Mouse (Mus musculus) forebrain, postnatal 0 days (tissue): ENCODE results near the gene Hist1h3a. TPM values are rescaled to one million over a fixed set of nuclear protein-coding genes. Genes with fewer than 3 reads are reported as not detected.

Experiments
- ATAC-seq: fragments of 200-750 bp; cut with Nextera tagmentation; 2 replicates; pipeline ENCODE4 v1.8.0; 2017; ENCODE audit warnings: mild to moderate bottlenecking, moderate library complexity
- DNase-seq: peaks from one replicate; pipeline ENCODE4 v3.0.0-alpha.2; 2015
- H3K27ac ChIP-seq: fragments of 300-500 bp; sonication (generic); 2 replicates; pipeline ENCODE4 v1.5.1; 2014; ENCODE audit warnings: low read depth, mild to moderate bottlenecking, antibody characterized with exemption, low read length, moderate library complexity, mixed read lengths
- H3K27me3 ChIP-seq: fragments of 300-500 bp; sonication (generic); 2 replicates; pipeline ENCODE4 v1.6.1; 2014; ENCODE audit warnings: mild to moderate bottlenecking, low read length, mixed read lengths; ENCODE audit not compliant: insufficient read depth
- H3K36me3 ChIP-seq: fragments of 300-500 bp; sonication (generic); 2 replicates; pipeline ENCODE4 v1.6.1; 2014; ENCODE audit warnings: mild to moderate bottlenecking, moderate library complexity; ENCODE audit not compliant: insufficient read depth
- H3K4me1 ChIP-seq: fragments of 300-500 bp; sonication (generic); 2 replicates; pipeline ENCODE4 v1.6.1; 2014; ENCODE audit warnings: antibody characterized with exemption; ENCODE audit not compliant: insufficient read depth
- H3K4me2 ChIP-seq: fragments of 300-500 bp; sonication (generic); 2 replicates; pipeline ENCODE4 v1.6.1; 2014; ENCODE audit warnings: low read depth, mild to moderate bottlenecking, moderate library complexity
- H3K4me3 ChIP-seq: fragments of 300-500 bp; sonication (generic); 2 replicates; pipeline ENCODE4 v1.5.1; 2014; ENCODE audit warnings: low read depth, low read length, mixed read lengths
- H3K9ac ChIP-seq: fragments of 300-500 bp; sonication (generic); 2 replicates; pipeline ENCODE4 v1.6.1; 2014; ENCODE audit warnings: mild to moderate bottlenecking
- H3K9me3 ChIP-seq: fragments of 300-500 bp; sonication (generic); 2 replicates; pipeline ENCODE4 v1.6.1; 2016; ENCODE audit warnings: low read length
- CTCF ChIP-seq: sonication (generic); IDR thresholded peaks from 2 replicates; pipeline ENCODE4 v1.5.1; 2016; ENCODE audit warnings: antibody characterized with exemption, control low read depth, low read depth
- WGBS: fragments of 180-500 bp; shearing (Covaris S2); extraction: QIAGEN DNeasy Blood & Tissue Kit; methylation state at CpG from one replicate; pipeline ENCODE4 v1.1.7; 2014; 5-methylcytosine and 5-hydroxymethylcytosine counted together
- polyA plus RNA-seq: library from polyadenylated mRNA; unstranded; fragments of >200 nt; fragmentation: Nextera tagmentation; extraction: Ambion mirVana; gene quantifications from 2 replicates; pipeline ENCODE4 v1.2.1, GENCODE M21; 2015
- total RNA-seq: library from RNA; depleted of rRNA; stranded (reverse); fragments of >200 nt; gene quantifications from 2 replicates; pipeline ENCODE4 v1.2.3, GENCODE M21; 2014

Hist1h3a gene
- total and polyA plus RNA-seq, 2 experiments from 2014 or later: 1.2 to 483 TPM

DNA sequence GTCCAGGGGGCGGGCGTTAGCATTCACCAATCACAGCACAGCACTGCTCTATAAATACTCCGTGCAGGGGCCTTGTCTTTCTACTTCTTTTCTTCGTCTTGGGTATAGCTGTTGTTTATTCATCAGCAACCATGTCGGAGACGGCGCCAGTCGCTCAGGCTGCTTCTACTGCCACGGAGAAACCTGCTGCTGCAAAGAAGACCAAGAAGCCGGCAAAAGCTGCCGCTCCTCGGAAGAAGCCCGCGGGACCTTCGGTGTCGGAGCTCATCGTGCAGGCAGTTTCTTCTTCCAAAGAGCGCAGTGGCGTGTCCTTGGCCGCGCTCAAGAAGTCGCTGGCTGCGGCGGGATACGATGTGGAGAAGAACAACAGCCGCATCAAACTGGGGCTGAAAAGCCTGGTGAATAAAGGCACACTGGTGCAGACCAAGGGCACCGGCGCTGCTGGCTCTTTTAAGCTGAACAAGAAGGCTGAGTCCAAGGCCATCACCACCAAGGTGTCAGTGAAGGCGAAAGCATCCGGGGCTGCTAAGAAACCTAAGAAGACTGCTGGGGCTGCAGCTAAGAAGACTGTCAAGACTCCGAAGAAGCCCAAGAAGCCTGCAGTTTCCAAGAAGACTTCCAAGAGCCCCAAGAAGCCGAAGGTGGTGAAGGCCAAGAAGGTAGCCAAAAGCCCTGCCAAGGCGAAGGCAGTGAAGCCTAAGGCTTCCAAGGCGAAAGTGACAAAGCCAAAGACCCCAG is 1.6 kb upstream of the Hist1h3a start, which contains the start of gene Hist1h1a:
Gene Hist1h1a (plus strand): TSS at position 81 of the 738 bp plus-strand sequence.
- Histone ChIP-seq H3K4me2 (peak within 1 kb of the TSS; percentile 77), H3K4me1 (peaks cover 17% of the 10 kb centered on the region), H3K4me3 (peak within 1 kb of the TSS; percentile 52), H3K36me3 (no peaks in the 10 kb centered on the region), H3K27ac (peak within 1 kb of the TSS; percentile 91), H3K9me3 (no peaks in the 10 kb centered on the region), H3K27me3 (no peaks in the 10 kb centered on the region), H3K9ac (peak within 1 kb of the TSS; percentile 66)
- no peak for TF ChIP-seq CTCF
- peak; percentile 73 for ATAC-seq
- DNase-seq: peak; percentile 95
- 4% methylated on average over 34 of the region's 34 CpGs for WGBS

DNA sequence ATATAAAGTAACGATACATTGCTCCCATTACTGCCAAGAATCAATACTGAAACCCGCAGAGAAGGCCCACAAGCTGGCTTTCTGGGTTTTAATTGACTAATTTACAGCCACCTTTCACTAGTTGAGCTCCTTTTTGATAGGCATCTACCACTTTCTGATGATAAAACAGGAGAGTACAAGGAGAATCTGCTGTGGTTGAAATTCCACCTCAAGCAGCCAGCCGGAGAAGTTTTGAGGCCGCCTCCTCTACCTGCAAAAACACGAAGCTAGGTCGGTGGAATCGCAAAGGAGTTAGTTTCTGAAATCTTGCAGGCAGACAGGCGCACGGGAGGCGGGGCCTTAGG is 1.0 kb upstream of the Hist1h3a start:
- Histone ChIP-seq H3K9ac (peak overlapping the region; percentile 66), H3K4me2 (peak overlapping the region; percentile 77), H3K9me3 (no peaks in the 10 kb centered on the region), H3K36me3 (no peaks in the 10 kb centered on the region), H3K27ac (peak overlapping the region; percentile 91), H3K4me1 (peaks cover 17% of the 10 kb centered on the region), H3K4me3 (peak overlapping the region; percentile 52), H3K27me3 (no peaks in the 10 kb centered on the region)
- WGBS: under 1% methylated on average over 10 of the region's 10 CpGs
- ATAC-seq: no peak
- no peak for DNase-seq
- TF ChIP-seq CTCF: no peak

DNA sequence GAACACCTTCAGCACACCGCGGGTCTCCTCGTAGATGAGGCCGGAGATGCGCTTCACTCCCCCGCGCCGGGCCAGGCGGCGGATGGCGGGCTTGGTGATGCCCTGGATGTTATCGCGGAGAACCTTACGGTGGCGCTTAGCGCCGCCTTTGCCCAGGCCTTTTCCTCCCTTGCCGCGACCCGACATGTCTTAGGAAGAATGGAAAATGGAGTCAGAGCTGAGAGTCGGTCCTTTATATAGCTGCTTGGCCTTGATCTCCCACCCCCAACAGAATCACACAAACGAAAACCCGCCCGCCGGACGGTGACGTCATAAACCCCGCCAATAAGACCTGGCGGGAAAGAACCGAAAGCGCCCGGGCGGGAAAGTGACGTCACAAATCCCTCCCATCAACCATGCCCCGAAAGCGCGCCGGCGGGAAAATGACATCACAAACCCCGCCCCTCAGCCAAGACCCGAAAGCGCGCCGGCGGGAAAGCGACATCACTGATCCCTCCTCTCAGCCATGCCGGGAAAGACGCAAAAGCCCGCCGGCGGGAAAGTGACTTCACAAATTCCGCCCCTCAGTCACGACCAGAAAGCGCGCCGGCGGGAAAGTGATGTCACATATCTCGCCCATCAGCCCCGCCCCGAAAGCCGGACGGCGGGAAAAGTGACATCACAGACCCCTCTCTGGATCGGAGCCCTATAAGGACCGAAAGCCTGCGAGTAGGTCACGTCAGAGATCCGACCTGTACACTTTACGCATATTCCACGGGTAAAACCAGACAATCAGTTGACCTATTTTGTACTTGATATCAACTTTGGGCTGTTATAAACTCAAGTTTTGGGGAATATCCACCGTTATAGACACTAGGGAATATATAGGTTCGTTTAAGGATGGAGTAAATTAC is 968 bp downstream of the Hist1h3a start, which contains the start of gene Hist1h4a:
Gene Hist1h4a (minus strand): TSS at position 259 of the 893 bp plus-strand sequence.
- H3K27ac ChIP-seq: peak within 1 kb of the TSS; percentile 83
- peak; percentile 100 for DNase-seq
- H3K9ac ChIP-seq: peak within 1 kb of the TSS; percentile 57
- H3K4me2 ChIP-seq: peak within 1 kb of the TSS; percentile 77
- peak within 1 kb of the TSS; percentile 52 for H3K4me3 ChIP-seq
- H3K36me3 ChIP-seq: no peaks in the 10 kb centered on the region
- no peak for TF ChIP-seq CTCF
- H3K4me1 ChIP-seq: peaks cover 17% of the 10 kb centered on the region
- H3K27me3 ChIP-seq: no peaks in the 10 kb centered on the region
- under 1% methylated on average over 61 of the region's 72 CpGs for WGBS
- peak; percentile 74 for ATAC-seq
- no peaks in the 10 kb centered on the region for H3K9me3 ChIP-seq

DNA sequence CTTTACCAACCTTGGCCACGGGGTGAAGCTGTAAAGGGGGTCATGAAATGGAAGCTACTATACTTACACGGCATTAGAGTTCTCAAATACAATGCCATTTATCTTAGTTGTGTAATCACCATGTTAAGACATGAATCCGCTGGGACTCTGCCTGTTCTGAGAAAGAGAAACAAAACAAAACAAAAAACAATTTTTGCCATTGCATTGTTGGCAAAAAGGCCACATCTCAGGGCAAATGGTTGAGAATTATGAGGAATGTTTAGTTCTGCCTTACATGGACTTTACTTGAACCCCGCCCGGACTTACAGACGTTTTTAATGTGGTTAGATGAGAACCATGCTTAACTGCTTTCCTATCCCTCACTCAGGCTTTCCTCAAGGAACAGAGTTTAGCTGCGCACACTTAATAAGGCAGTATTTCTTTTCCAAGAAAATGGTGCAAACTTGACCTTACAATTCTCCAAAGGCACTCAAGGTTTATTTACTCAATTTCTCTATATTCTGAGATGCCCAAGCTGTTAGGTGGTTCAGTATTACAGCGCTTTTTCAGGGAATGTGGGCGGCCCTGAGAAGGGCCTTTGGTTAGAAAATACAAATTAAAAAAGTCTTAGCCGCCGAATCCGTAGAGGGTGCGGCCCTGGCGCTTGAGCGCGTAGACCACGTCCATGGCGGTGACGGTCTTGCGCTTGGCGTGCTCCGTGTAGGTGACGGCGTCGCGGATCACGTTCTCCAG is 1.8 kb downstream of the Hist1h3a start:
- Histone ChIP-seq H3K4me3 (peak overlapping the region; percentile 52), H3K36me3 (no peaks in the 10 kb centered on the region), H3K9ac (peak overlapping the region; percentile 57), H3K27ac (peak overlapping the region; percentile 83), H3K27me3 (no peaks in the 10 kb centered on the region), H3K4me2 (peak overlapping the region; percentile 77), H3K9me3 (no peaks in the 10 kb centered on the region), H3K4me1 (peaks cover 17% of the 10 kb centered on the region)
- WGBS: 2% methylated on average over 19 of the region's 27 CpGs
- DNase-seq (peak; percentile 56), ATAC-seq (peak; percentile 28)
- TF ChIP-seq CTCF: peak; percentile 47

DNA sequence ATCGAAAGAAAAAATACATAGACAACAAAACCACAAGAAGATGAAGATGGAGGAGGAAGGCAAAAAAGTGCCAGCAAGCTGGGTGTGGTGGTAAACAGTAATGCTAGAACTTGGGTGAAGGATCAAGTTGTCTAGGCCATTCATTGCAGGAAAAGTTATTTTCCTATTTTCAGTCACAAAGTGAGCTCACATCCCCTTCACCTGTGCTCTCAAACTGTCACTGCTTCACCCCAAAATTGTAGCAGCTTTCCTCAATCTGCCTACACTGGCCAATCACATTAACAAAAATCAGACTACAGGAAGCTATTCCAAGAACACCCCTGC is 2.3 kb downstream of the Hist1h3a start:
- peaks cover 17% of the 10 kb centered on the region for H3K4me1 ChIP-seq
- no peak for TF ChIP-seq CTCF
- H3K4me3 ChIP-seq: no peak overlapping the region
- H3K27me3 ChIP-seq: no peaks in the 10 kb centered on the region
- H3K4me2 ChIP-seq: no peak overlapping the region; the same call in 1 of the 2 replicates
- no peak for ATAC-seq
- no peaks in the 10 kb centered on the region for H3K9me3 ChIP-seq
- DNase-seq: no peak
- peak overlapping the region; percentile 83; the same call in 1 of the 2 replicates for H3K27ac ChIP-seq
- H3K36me3 ChIP-seq: no peaks in the 10 kb centered on the region
- H3K9ac ChIP-seq: 0 out of 2 replicates have a peak overlapping the region, but pooled peaks have one; percentile 57
- WGBS: 80% methylated on average over 1 of the region's 1 CpGs

DNA sequence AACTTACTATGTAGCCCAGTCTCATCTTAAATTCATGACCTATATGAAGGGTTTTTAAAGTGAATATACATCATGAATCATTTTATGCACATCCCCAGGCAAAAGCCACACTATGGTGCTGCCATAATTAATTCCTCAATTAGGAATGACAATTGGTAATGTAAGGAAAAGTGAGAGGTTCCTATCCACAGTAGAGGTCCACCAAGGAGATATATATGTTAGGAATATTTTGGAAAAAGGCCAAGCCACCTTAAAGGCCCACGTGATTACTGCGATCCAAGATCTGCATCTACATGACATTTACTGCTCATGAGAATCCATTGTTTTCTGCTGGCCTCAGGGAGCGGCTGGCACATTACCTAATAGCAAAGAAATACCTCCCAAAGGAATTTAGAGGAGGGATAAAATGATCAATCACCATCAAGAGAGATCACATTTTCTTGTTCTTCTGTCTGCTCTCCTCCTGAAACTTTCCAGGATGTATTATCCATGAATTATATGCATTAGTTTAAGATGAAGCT is 2.9 kb downstream of the Hist1h3a start:
- Histone ChIP-seq H3K9me3 (no peaks in the 10 kb centered on the region), H3K9ac (no peak overlapping the region), H3K4me3 (no peak overlapping the region), H3K4me1 (peaks cover 15% of the 10 kb centered on the region), H3K4me2 (no peak overlapping the region), H3K27ac (no peak overlapping the region), H3K36me3 (no peaks in the 10 kb centered on the region), H3K27me3 (no peaks in the 10 kb centered on the region)
- 70% methylated on average over 3 of the region's 3 CpGs for WGBS
- no peak for TF ChIP-seq CTCF
- DNase-seq (no peak), ATAC-seq (no peak)
